Mouse (Mus musculus) limb, embryonic 14.5 days (tissue): ENCODE measurements at regions not wholly inside any gene's neighbourhood (a gene's known extent, or its start where the extent isn't known, plus 50 kb on each side); places are given as distances from the start of the nearest gene placed in this dataset.
A peak's percentile ranks its signal among the peaks of the same experiment; 100 is the strongest.

Experiments used
- ATAC-seq: fragments of 200-750 bp; cut with Nextera tagmentation; 2 replicates; pipeline ENCODE4 v1.8.0; 2017; ENCODE audit warnings: low read depth, moderate number of reproducible peaks, moderate TSS enrichment; ENCODE audit not compliant: low FRiP score
- DNase-seq: peaks from one replicate; pipeline ENCODE4 v3.0.0-alpha.2; 2015; ENCODE audit warnings: low spot score
- H3K27ac ChIP-seq: fragments of 300-500 bp; sonication (generic); replicated peaks from 2 replicates; pipeline ENCODE4 v1.5.1; 2014; ENCODE audit warnings: low read depth, mild to moderate bottlenecking, low read length, moderate library complexity, mixed read lengths
- H3K27me3 ChIP-seq: fragments of 300-500 bp; sonication (generic); 2 replicates; pipeline ENCODE4 v1.6.1; 2014; ENCODE audit warnings: low read length, mixed read lengths; ENCODE audit not compliant: control insufficient read depth, insufficient read depth
- H3K36me3 ChIP-seq: fragments of 300-500 bp; sonication (generic); 2 replicates; pipeline ENCODE4 v1.6.1; 2014; ENCODE audit warnings: mild to moderate bottlenecking, low read length, moderate library complexity, mixed read lengths; ENCODE audit not compliant: control insufficient read depth, insufficient read depth
- H3K4me1 ChIP-seq: fragments of 300-500 bp; sonication (generic); 2 replicates; pipeline ENCODE4 v1.6.1; 2014; ENCODE audit warnings: antibody characterized with exemption, low read length, mixed read lengths; ENCODE audit not compliant: control insufficient read depth, insufficient read depth
- H3K4me2 ChIP-seq: fragments of 300-500 bp; sonication (generic); replicated peaks from 2 replicates; pipeline ENCODE4 v1.6.1; 2014; ENCODE audit warnings: low read depth, mild to moderate bottlenecking, low read length, moderate library complexity; ENCODE audit not compliant: severe bottlenecking
- H3K4me3 ChIP-seq: fragments of 300-500 bp; sonication (generic); replicated peaks from 2 replicates; pipeline ENCODE4 v1.5.1; 2014; ENCODE audit warnings: low read length
- H3K9ac ChIP-seq: fragments of 300-500 bp; sonication (generic); 2 replicates; pipeline ENCODE4 v1.6.1; 2014; ENCODE audit warnings: mild to moderate bottlenecking, low read depth, low read length, moderate library complexity; ENCODE audit not compliant: severe bottlenecking
- H3K9me3 ChIP-seq: fragments of 300-500 bp; sonication (generic); 2 replicates; pipeline ENCODE4 v1.6.1; 2016; ENCODE audit warnings: low read length; ENCODE audit not compliant: control insufficient read depth
- POLR2A ChIP-seq: fragments of 200-500 bp; IDR thresholded peaks from 2 replicates; pipeline ENCODE4 v1.8.0; 2012; ENCODE audit warnings: inconsistent platforms, mild to moderate bottlenecking, moderate library complexity, borderline replicate concordance; ENCODE audit not compliant: insufficient read depth, insufficient read length; ENCODE audit errors: extremely low read depth
- WGBS: fragments of 180-500 bp; shearing (Covaris S2); extraction: QIAGEN DNeasy Blood & Tissue Kit; methylation state at CpG from one replicate; pipeline ENCODE4 v1.1.7; 2014; 5-methylcytosine and 5-hydroxymethylcytosine counted together

GRCm38 (mm10) chr15:93732825-93733224 lies 137.1 kb upstream of the Prickle1 start:
- H3K4me1 ChIP-seq, result no peaks in the 10 kb centered on the region
- H3K27me3 ChIP-seq, result no peaks in the 10 kb centered on the region
- no peak overlapping the region for H3K4me3 ChIP-seq
- TF ChIP-seq POLR2A, result no peak
- WGBS, result 38% methylated on average over 5 of the region's 5 CpGs
- no peaks in the 10 kb centered on the region for H3K36me3 ChIP-seq
- ATAC-seq (no peak), DNase-seq (no peak)
- H3K9me3 ChIP-seq, result no peaks in the 10 kb centered on the region
- no peak overlapping the region for H3K27ac ChIP-seq
- H3K4me2 ChIP-seq, result no peak overlapping the region
- no peak overlapping the region for H3K9ac ChIP-seq

- Histone ChIP-seq H3K9me3 (no peaks in the 10 kb centered on the region), H3K4me2 (no peak overlapping the region), H3K27me3 (no peaks in the 10 kb centered on the region), H3K27ac (no peak overlapping the region), H3K9ac (no peak overlapping the region), H3K36me3 (no peaks in the 10 kb centered on the region), H3K4me1 (no peaks in the 10 kb centered on the region), H3K4me3 (no peak overlapping the region)
- 41% methylated on average over 6 of the region's 6 CpGs for WGBS
- ATAC-seq (no peak), DNase-seq (no peak)
- TF ChIP-seq POLR2A, result no peak
Measured at GRCm38 (mm10) chr15:93731161-93731560, 135.5 kb upstream of the Prickle1 start.

- H3K9ac ChIP-seq, result no peak overlapping the region
- ATAC-seq (no peak), DNase-seq (no peak)
- TF ChIP-seq POLR2A, result no peak
- no peak overlapping the region for H3K4me3 ChIP-seq
- no peak overlapping the region for H3K4me2 ChIP-seq
- H3K27ac ChIP-seq, result no peak overlapping the region
- no peaks in the 10 kb centered on the region for H3K27me3 ChIP-seq
- H3K4me1 ChIP-seq, result peaks cover 30% of the 10 kb centered on the region
- H3K36me3 ChIP-seq, result no peaks in the 10 kb centered on the region
- H3K9me3 ChIP-seq, result no peaks in the 10 kb centered on the region
- whole genome bisulfite sequencing, result 63% methylated on average over 4 of the region's 4 CpGs
Measured at GRCm38 (mm10) chr15:93715443-93715842, 119.8 kb upstream of the Prickle1 start.

- 67% methylated on average over 7 of the region's 7 CpGs for WGBS
- ATAC-seq (no peak), DNase-seq (peak; percentile 83)
Measured at GRCm38 (mm10) chr15:93713428-93713827, 117.7 kb upstream of the Prickle1 start.

GRCm38 (mm10) chr15:93712594-93712993 lies 116.9 kb upstream of the Prickle1 start:
- Histone ChIP-seq H3K27ac (no peak overlapping the region), H3K4me1 (peaks cover 45% of the 10 kb centered on the region), H3K36me3 (no peaks in the 10 kb centered on the region), H3K4me3 (no peak overlapping the region), H3K4me2 (no peak overlapping the region), H3K9me3 (no peaks in the 10 kb centered on the region), H3K27me3 (no peaks in the 10 kb centered on the region), H3K9ac (no peak overlapping the region)
- TF ChIP-seq POLR2A, result no peak
- ATAC-seq, result no peak
- DNase-seq, result no peak
- WGBS, result 40% methylated on average over 10 of the region's 10 CpGs

More at GRCm38 (mm10) chr15:93713428-93713827, 117.7 kb upstream of the Prickle1 start:
- Histone ChIP-seq H3K27me3 (no peaks in the 10 kb centered on the region), H3K27ac (no peak overlapping the region), H3K4me1 (peaks cover 36% of the 10 kb centered on the region), H3K4me2 (no peak overlapping the region), H3K9ac (no peak overlapping the region), H3K9me3 (no peaks in the 10 kb centered on the region), H3K4me3 (no peak overlapping the region), H3K36me3 (no peaks in the 10 kb centered on the region)
- no peak for TF ChIP-seq POLR2A
